Mouse (Mus musculus): ENCODE measurements around the gene Mettl3.

DNA sequence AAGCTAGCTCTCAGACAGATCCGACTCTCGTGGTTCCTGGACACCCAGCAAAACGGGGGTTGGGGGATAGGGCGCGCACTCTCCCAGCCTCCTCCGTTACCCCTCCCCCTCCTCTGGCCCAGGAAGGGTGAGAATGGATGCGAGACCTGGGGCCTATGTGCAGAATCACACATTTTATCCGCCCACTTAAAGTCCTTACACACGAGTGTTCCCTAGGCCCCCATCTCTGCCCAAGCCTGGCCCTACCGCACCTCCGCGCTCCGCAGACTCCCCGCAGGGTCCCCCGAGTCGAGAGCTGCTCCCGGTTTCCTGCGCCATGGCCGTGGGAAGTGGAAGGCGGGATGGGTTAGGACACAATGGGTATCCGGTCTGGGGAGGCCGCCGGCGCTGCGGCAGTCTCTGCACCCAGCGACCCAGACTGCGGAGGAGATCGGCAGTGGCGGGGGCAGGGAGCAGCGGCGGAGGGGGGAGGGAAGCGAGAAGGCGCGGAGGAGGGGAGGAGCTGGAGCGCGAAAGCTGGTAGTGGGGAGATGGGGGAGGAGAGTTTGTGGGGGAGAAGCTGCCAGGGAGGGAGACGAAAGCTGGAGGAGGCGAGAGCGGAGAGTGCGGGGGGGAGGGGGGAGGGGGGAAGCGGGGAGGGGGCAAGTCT, 11.0 kb upstream of the Mettl3 start:
- TF ChIP-seq POLR2A (IDR thresholded peaks at IDR 0.05; ENCODE audit: borderline replicate concordance, low read depth, low read length) (no peak), CTCF (IDR thresholded peaks at IDR 0.05; ENCODE audit: low read depth, low read length) (no peak)

All from bone marrow macrophage, adult 2 months (primary cell).